Mouse (Mus musculus) limb, embryonic 14.5 days (tissue): ENCODE data around the gene Zfp408. TPM values are rescaled to one million over a fixed set of nuclear protein-coding genes. Genes with fewer than 3 reads are reported as not detected.
"Not testable (repeated sequence)": the region's sequence is repeated elsewhere in the genome, so short reads cannot be mapped to it uniquely, and the experiment has no call there.

Experiments used
- ATAC-seq: fragments of 200-750 bp; cut with Nextera tagmentation; 2 replicates; pipeline ENCODE4 v1.8.0; 2017; ENCODE audit warnings: low read depth, moderate number of reproducible peaks, moderate TSS enrichment; ENCODE audit not compliant: low FRiP score
- DNase-seq: peaks from one replicate; pipeline ENCODE4 v3.0.0-alpha.2; 2015; ENCODE audit warnings: low spot score
- H3K27ac ChIP-seq: fragments of 300-500 bp; sonication (generic); replicated peaks from 2 replicates; pipeline ENCODE4 v1.5.1; 2014; ENCODE audit warnings: low read depth, mild to moderate bottlenecking, low read length, moderate library complexity, mixed read lengths
- H3K27me3 ChIP-seq: fragments of 300-500 bp; sonication (generic); 2 replicates; pipeline ENCODE4 v1.6.1; 2014; ENCODE audit warnings: low read length, mixed read lengths; ENCODE audit not compliant: control insufficient read depth, insufficient read depth
- H3K36me3 ChIP-seq: fragments of 300-500 bp; sonication (generic); 2 replicates; pipeline ENCODE4 v1.6.1; 2014; ENCODE audit warnings: mild to moderate bottlenecking, low read length, moderate library complexity, mixed read lengths; ENCODE audit not compliant: control insufficient read depth, insufficient read depth
- H3K4me1 ChIP-seq: fragments of 300-500 bp; sonication (generic); 2 replicates; pipeline ENCODE4 v1.6.1; 2014; ENCODE audit warnings: antibody characterized with exemption, low read length, mixed read lengths; ENCODE audit not compliant: control insufficient read depth, insufficient read depth
- H3K4me2 ChIP-seq: fragments of 300-500 bp; sonication (generic); replicated peaks from 2 replicates; pipeline ENCODE4 v1.6.1; 2014; ENCODE audit warnings: low read depth, mild to moderate bottlenecking, low read length, moderate library complexity; ENCODE audit not compliant: severe bottlenecking
- H3K4me3 ChIP-seq: fragments of 300-500 bp; sonication (generic); replicated peaks from 2 replicates; pipeline ENCODE4 v1.5.1; 2014; ENCODE audit warnings: low read length
- H3K9ac ChIP-seq: fragments of 300-500 bp; sonication (generic); 2 replicates; pipeline ENCODE4 v1.6.1; 2014; ENCODE audit warnings: mild to moderate bottlenecking, low read depth, low read length, moderate library complexity; ENCODE audit not compliant: severe bottlenecking
- H3K9me3 ChIP-seq: fragments of 300-500 bp; sonication (generic); 2 replicates; pipeline ENCODE4 v1.6.1; 2016; ENCODE audit warnings: low read length; ENCODE audit not compliant: control insufficient read depth
- POLR2A ChIP-seq: fragments of 200-500 bp; IDR thresholded peaks from 2 replicates; pipeline ENCODE4 v1.8.0; 2012; ENCODE audit warnings: inconsistent platforms, mild to moderate bottlenecking, moderate library complexity, borderline replicate concordance; ENCODE audit not compliant: insufficient read depth, insufficient read length; ENCODE audit errors: extremely low read depth
- WGBS: fragments of 180-500 bp; shearing (Covaris S2); extraction: QIAGEN DNeasy Blood & Tissue Kit; methylation state at CpG from one replicate; pipeline ENCODE4 v1.1.7; 2014; 5-methylcytosine and 5-hydroxymethylcytosine counted together
- polyA plus RNA-seq, 2 experiments: library from polyadenylated mRNA; depleted of rRNA in 1 of 2; stranded (reverse) in 1 of 2; unstranded in 1 of 2; fragments of >200 nt; fragmentation: Nextera tagmentation in 1 of 2; extraction: Ambion mirVana in 1 of 2; gene quantifications; 2 replicates each; pipeline versions ENCODE4 v1.2.1 to v1.2.3; 2012 to 2014

The Zfp408 gene
- polyA plus RNA-seq, 2 experiments = 7.9 to 29.8 TPM

GRCm38 (mm10) chr2:91630384-91630783, 19.2 kb downstream of the Zfp408 start:
- 87% methylated on average over 12 of the region's 12 CpGs for WGBS
- H3K4me1 ChIP-seq = no peaks in the 10 kb centered on the region
- no peak for ATAC-seq

DNA sequence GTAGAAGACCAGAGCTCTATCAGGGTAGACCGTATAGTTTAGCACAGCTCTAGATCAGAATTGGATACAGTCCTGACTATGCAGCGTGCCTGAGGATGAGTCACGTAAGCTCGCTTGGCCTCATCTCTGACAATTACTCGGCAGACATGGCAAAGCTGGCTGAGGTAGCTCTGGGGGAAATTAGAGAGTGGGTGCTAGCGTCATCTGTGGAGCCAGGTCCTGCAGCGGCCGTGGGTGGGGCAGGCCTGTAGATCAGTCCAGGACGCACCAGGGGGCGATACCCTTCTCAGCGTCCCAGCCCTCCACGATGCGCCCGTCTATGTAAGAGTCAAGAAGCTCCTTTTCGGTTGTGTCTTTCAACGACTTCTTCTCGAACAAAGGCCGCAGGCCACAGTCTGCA, 19.9 kb downstream of the Zfp408 start:
- TF ChIP-seq POLR2A = no peak
- Histone ChIP-seq H3K36me3 (no peaks in the 10 kb centered on the region), H3K27ac (no peak overlapping the region), H3K9ac (no peak overlapping the region), H3K4me3 (no peak overlapping the region), H3K4me2 (no peak overlapping the region), H3K9me3 (no peaks in the 10 kb centered on the region), H3K27me3 (no peaks in the 10 kb centered on the region), H3K4me1 (no peaks in the 10 kb centered on the region)
- DNase-seq = no peak
- WGBS = 82% methylated on average over 18 of the region's 18 CpGs
- ATAC-seq = no peak

More at GRCm38 (mm10) chr2:91630384-91630783, 19.2 kb downstream of the Zfp408 start:
- Histone ChIP-seq H3K27me3 (no peaks in the 10 kb centered on the region), H3K9me3 (no peaks in the 10 kb centered on the region), H3K27ac (no peak overlapping the region), H3K4me3 (no peak overlapping the region), H3K36me3 (no peaks in the 10 kb centered on the region), H3K4me2 (no peak overlapping the region), H3K9ac (no peak overlapping the region)
- no peak for TF ChIP-seq POLR2A
- no peak for DNase-seq

GRCm38 (mm10) chr2:91628171-91628570, 21.4 kb downstream of the Zfp408 start:
- H3K27ac ChIP-seq = no peak overlapping the region
- peaks cover 7% of the 10 kb centered on the region; the same call in 1 of the 2 replicates for H3K36me3 ChIP-seq
- ATAC-seq (no peak), DNase-seq (no peak)
- no peaks in the 10 kb centered on the region for H3K4me1 ChIP-seq
- H3K27me3 ChIP-seq = no peaks in the 10 kb centered on the region
- no peak for TF ChIP-seq POLR2A
- no peak overlapping the region for H3K9ac ChIP-seq
- 89% methylated on average over 8 of the region's 8 CpGs for WGBS
- H3K9me3 ChIP-seq = no peaks in the 10 kb centered on the region
- H3K4me3 ChIP-seq = no peak overlapping the region
- H3K4me2 ChIP-seq = no peak overlapping the region

DNA sequence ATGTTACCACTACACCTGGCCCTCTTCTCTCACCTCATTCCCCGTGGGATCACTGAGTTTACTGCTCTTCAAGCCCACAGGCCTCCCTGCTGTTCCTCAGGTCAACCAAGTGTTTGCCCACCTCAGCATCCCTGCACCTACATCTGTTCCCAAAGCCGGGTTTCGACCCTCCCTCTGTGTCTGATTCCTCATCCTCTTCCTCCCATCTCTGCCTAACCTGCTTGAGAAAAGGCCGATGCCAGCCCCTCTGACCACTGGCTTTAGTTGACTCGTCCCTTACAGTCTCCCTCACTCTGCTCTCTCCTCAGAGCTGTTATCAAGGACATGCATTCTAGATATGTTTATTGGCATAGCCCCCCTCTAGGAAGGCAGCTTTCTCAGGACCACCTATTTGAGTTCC, 22.1 kb downstream of the Zfp408 start:
- DNase-seq = no peak
- Histone ChIP-seq H3K4me2 (no peak overlapping the region), H3K36me3 (peaks cover 12% of the 10 kb centered on the region), H3K4me1 (no peaks in the 10 kb centered on the region), H3K27ac (no peak overlapping the region), H3K9me3 (no peaks in the 10 kb centered on the region), H3K4me3 (no peak overlapping the region), H3K9ac (no peak overlapping the region), H3K27me3 (no peaks in the 10 kb centered on the region)
- TF ChIP-seq POLR2A = no peak
- 77% methylated on average over 5 of the region's 5 CpGs for WGBS
- no peak for ATAC-seq

GRCm38 (mm10) chr2:91623366-91623765, 26.2 kb downstream of the Zfp408 start:
- not testable (repeated sequence) for ATAC-seq, H3K4me1 ChIP-seq, H3K9me3 ChIP-seq, H3K27ac ChIP-seq, H3K4me2 ChIP-seq, H3K4me3 ChIP-seq, H3K27me3 ChIP-seq, H3K9ac ChIP-seq, DNase-seq
- H3K36me3 ChIP-seq = peaks cover 51% of the 10 kb centered on the region
- WGBS = 96% methylated on average over 7 of the region's 7 CpGs

DNA sequence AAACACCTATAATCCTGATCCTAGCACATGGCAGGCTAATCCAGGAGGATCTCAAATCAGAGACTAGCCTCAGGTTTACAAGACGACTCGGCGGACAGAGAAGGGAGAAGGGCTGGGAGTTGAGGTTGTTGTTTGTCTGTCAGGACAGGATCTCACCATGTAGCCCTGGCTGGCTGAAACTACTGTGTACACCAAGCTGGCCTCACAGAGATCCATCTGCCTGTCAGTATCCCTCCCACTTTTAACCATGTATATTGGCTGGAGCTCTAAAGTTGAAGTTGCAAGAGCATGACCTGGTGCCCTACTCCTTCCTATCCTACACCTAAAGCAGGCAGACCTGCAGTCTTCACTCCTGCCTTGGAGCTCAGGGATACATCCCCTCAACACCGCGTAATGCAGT, 27.2 kb downstream of the Zfp408 start:
- H3K4me1 ChIP-seq = no peaks in the 10 kb centered on the region
- no peak overlapping the region for H3K4me3 ChIP-seq
- peaks cover 61% of the 10 kb centered on the region for H3K36me3 ChIP-seq
- H3K9me3 ChIP-seq = no peaks in the 10 kb centered on the region
- ATAC-seq (no peak), DNase-seq (no peak)
- 92% methylated on average over 5 of the region's 5 CpGs for WGBS
- TF ChIP-seq POLR2A = no peak
- no peak overlapping the region for H3K27ac ChIP-seq
- H3K27me3 ChIP-seq = no peaks in the 10 kb centered on the region
- no peak overlapping the region for H3K9ac ChIP-seq
- no peak overlapping the region for H3K4me2 ChIP-seq

GRCm38 (mm10) chr2:91609370-91609769, 40.2 kb downstream of the Zfp408 start:
- H3K9me3 ChIP-seq, H3K27me3 ChIP-seq, H3K4me3 ChIP-seq, ATAC-seq, H3K4me1 ChIP-seq, H3K4me2 ChIP-seq, H3K27ac ChIP-seq, DNase-seq, H3K9ac ChIP-seq: not testable (repeated sequence)
- peaks cover 67% of the 10 kb centered on the region for H3K36me3 ChIP-seq
